24 mouse cellular contexts compared by ENCODE assay signal in the genomic region with DNA sequence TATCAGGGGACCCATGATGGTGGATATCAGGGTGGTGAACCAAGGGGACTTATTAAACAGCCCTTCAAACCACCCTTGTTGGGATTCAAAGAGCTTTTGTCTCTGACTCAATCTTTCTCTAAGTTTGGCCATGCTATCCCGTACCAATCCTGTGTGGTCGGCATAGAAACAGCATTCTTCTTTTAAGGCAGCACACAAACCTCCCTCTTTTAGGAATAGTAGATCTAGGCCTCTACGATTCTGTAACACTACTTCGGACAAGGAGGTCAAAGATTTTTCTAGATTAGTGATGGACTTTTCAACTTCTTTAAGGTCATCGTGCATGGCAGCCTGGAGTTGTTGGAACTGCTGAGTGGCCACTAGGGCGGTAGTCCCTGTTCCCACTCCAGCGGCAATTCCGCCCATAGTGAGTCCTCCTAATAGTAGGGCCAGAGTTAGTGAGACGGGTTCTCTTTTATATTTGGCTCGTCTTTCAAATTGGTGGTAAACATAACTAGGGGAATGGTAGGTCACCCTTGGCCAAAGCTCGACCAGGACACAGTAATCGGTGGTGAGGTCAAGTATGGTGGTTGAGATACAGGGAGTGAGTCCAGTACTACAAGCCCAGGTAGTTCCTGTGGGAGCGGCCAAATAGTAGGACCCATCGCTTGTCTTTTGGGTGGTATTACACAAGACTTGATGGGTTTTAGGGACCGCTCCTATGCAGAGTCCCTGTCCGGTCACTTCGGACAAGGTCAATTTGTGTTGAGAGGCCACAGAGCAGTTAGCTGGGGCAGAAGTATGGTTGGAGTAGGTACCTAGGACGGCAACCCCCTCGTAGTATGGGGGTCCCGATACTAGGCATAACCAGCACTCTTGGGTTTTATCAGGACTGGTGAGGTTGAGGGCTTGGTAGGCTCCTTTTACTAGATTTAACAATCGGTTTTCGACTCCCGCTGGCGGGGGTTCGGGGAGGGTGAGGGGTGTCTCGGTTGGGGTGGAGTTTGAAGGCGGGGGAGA. TPM values are rescaled to one million over a fixed set of nuclear protein-coding genes. Genes with fewer than 3 reads are reported as not detected.
"Had no signal": no experiment of that assay in that cellular context is flagged by ENCODE, and none has a peak within 500 bp of the region (broad histone marks: within the 10 kb centered on the region; RNA-seq: fewer than 3 reads in every experiment).

No protein-coding gene starts in this region.

- H3K27me3 ChIP-seq: kidney, embryonic 15.5 days; limb, embryonic 12.5 days; limb, embryonic 15.5 days; midbrain, embryonic 15.5 days; neural tube, embryonic 12.5 days; neural tube, embryonic 15.5 days; stomach, embryonic 15.5 days had no signal

- H3K4me1 ChIP-seq: limb, embryonic 12.5 days; limb, embryonic 15.5 days; neural tube, embryonic 12.5 days had no signal

- H3K4me3 ChIP-seq: kidney, embryonic 15.5 days; limb, embryonic 12.5 days; limb, embryonic 15.5 days; midbrain, embryonic 10.5 days; midbrain, embryonic 15.5 days; neural tube, embryonic 12.5 days; neural tube, embryonic 15.5 days; stomach, embryonic 15.5 days had no signal

- H3K36me3 ChIP-seq: kidney, embryonic 15.5 days; limb, embryonic 12.5 days; limb, embryonic 15.5 days; midbrain, embryonic 10.5 days; midbrain, embryonic 15.5 days; stomach, embryonic 15.5 days had no signal

- H3K4me2 ChIP-seq: kidney, embryonic 15.5 days; limb, embryonic 12.5 days; limb, embryonic 15.5 days; liver, embryonic 11.5 days; lung, embryonic 14.5 days; midbrain, embryonic 15.5 days; neural tube, embryonic 12.5 days; neural tube, embryonic 15.5 days; stomach, embryonic 15.5 days had no signal

- ATAC-seq: liver, postnatal 0 days; midbrain, embryonic 15.5 days had no signal

- DNase-seq: kidney, adult 8-10 months; kidney, postnatal 10 days; kidney, postnatal 36 days; left cerebral cortex, postnatal 4 days; lung, embryonic 14.5 days; lung, postnatal 10 days; lung, postnatal 36 days; retina, postnatal 1 day; right cerebral cortex, postnatal 25 days; spleen, adult 18-20 months; thymus, postnatal 36 days had no signal

- H3K9ac ChIP-seq: kidney, embryonic 15.5 days; limb, embryonic 12.5 days; limb, embryonic 15.5 days; liver, embryonic 14.5 days; liver, postnatal 0 days; lung, embryonic 14.5 days; midbrain, embryonic 15.5 days; neural tube, embryonic 12.5 days; neural tube, embryonic 15.5 days; stomach, embryonic 15.5 days had no signal

- H3K27ac ChIP-seq: kidney, embryonic 15.5 days; limb, embryonic 12.5 days; limb, embryonic 15.5 days; liver, embryonic 14.5 days; midbrain, embryonic 10.5 days; midbrain, embryonic 15.5 days; neural tube, embryonic 12.5 days; neural tube, embryonic 15.5 days; stomach, embryonic 15.5 days had no signal

RNA-seq across cellular contexts. Expression of gene Mc1r, which starts 19.9 kb away (rescaled TPM):
- total RNA-seq: left cerebral cortex, adult 8-10 months; left cerebral cortex, postnatal 4 days had no signal
- polyA plus RNA-seq: kidney, embryonic 15.5 days; limb, embryonic 12.5 days; liver, postnatal 0 days; lung, embryonic 14.5 days; stomach, embryonic 15.5 days; urinary bladder, adult 2 months had no signal
